Mouse (Mus musculus): ENCODE measurements around the gene Prkar1a.

DNA sequence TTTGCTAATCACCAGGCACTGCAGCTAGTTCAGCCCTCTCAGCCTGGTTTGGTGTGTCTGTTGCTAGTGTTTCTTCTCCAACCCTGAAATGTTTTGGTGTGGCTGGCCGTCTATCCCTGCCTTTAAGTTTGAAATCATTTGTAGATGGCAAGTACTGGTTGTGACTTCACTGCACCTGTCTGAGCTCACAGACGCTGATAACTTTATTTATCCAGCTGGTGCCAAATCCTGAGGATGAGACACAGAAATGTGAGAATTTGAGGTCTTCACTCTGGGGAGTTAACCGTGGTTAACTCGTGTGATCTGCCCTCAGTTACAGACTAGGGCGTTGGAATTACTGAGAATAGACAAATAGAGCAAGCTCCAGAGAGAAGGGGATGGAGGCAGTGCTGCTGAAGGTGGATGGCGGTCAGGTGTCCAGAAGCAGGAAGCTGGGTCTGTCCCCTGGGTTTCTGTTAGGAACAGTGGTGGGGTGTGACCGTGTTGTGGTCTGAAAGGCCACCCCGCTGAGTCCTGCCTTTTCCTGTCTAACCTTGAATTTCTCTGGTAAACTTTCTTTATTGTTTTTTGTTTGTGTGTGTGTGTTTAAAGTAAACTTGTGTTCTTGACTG is 19.0 kb downstream of the Prkar1a start:
- TF ChIP-seq CTCF (conservative IDR thresholded peaks at IDR 0.05; ENCODE audit: low read length) (no peak), POU5F1 (IDR thresholded peaks at IDR 0.05; ENCODE audit: borderline replicate concordance, low read length) (no peak), NANOG (IDR thresholded peaks at IDR 0.05; ENCODE audit: borderline replicate concordance, low read length) (no peak)

All from E14TG2a.4 (cell line).